8 mouse cellular contexts compared by ENCODE assay signal in the genomic region with DNA sequence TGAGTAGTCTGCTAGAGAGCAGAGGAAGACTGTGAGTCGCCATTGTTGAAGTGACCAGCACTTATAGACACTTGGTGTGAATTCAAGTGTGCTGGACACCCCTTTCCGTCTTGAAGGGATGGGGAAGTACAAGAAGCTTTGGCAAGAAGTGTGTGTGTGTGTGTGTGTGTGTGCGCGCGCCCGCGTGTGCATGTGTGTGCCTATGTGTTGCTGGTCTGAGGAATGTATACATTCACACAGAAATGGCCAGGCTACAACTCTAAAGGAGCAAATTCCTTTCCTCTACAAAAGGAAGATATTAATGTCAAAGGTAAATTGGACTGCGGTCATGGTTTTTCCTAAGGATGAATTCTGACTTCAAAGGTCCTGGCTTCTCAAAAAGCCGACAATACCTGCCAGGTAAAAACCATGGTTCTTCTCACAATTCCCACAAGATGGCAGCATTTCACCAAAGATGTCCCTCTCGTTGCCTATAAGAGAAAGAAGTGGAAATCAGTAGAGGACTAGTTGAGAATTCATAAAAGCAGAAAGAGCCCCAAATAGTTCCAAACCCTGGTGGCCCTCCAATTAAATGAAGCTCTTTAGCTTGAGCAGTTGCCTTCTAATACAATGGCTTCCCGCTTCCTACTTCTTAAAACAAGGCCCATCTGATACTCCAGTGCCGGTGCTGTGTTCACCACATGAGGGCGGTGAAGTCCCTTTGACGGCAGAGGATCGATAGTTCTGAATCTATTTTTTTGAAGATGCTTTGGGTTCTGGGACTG.
DNase-seq lines count a peak whose midpoint lies in the region; ATAC-seq and TF ChIP-seq lines count a peak whose summit lies in the region.

No protein-coding gene starts in this region.

- no peak for ATAC-seq in limb, embryonic 12.5 days (ENCODE audit: insufficient number of reproducible peaks, insufficient read depth, low FRiP score, low TSS enrichment, low read depth)
- ATAC-seq in midbrain, embryonic 13.5 days = peak; percentile 68
- peak; percentile 42; the same call in 1 of the 2 replicates for ATAC-seq in stomach, embryonic 14.5 days (ENCODE audit: insufficient number of reproducible peaks, insufficient read depth, low FRiP score, low read depth)

- H3K9ac ChIP-seq in limb, embryonic 12.5 days (replicated peaks) = no peak overlapping the region
- H3K9ac ChIP-seq in midbrain, embryonic 13.5 days (replicated peaks) = no peak overlapping the region
- no peak overlapping the region for H3K9ac ChIP-seq in stomach, embryonic 14.5 days (replicated peaks; ENCODE audit: low read depth, low read length)

- H3K4me3 ChIP-seq in thymus, adult 2 months (ENCODE audit: control insufficient read depth, insufficient read depth, low read length) = no peak overlapping the region
- no peak overlapping the region for H3K4me3 ChIP-seq in kidney, adult 2 months (ENCODE audit: insufficient read depth, low read depth, low read length)
- H3K4me3 ChIP-seq in limb, embryonic 12.5 days (replicated peaks) = no peak overlapping the region
- H3K4me3 ChIP-seq in midbrain, embryonic 13.5 days (replicated peaks) = no peak overlapping the region
- H3K4me3 ChIP-seq in stomach, embryonic 14.5 days (ENCODE audit: low read depth, low read length) = no peak overlapping the region

- TF ChIP-seq CTCF in thymus, adult 2 months (IDR thresholded peaks at IDR 0.05; ENCODE audit: borderline replicate concordance, control insufficient read depth, extremely low read depth, insufficient read depth, low read length, poor library complexity) = no peak
- TF ChIP-seq CTCF in kidney, adult 2 months (conservative IDR thresholded peaks at IDR 0.05; ENCODE audit: insufficient read depth, insufficient read length, low read depth, low read length) = peak; percentile 66

- peaks cover 3% of the 10 kb centered on the region; the same call in 1 of the 2 replicates for H3K9me3 ChIP-seq in limb, embryonic 12.5 days
- H3K9me3 ChIP-seq in midbrain, embryonic 13.5 days = peaks cover 2% of the 10 kb centered on the region; the same call in 1 of the 2 replicates
- H3K9me3 ChIP-seq in stomach, embryonic 14.5 days (ENCODE audit: control insufficient read depth, low read depth, low read length) = no peaks in the 10 kb centered on the region; the same call in 1 of the 2 replicates

- TF ChIP-seq POLR2A in thymus, adult 2 months (IDR thresholded peaks at IDR 0.05; ENCODE audit: control insufficient read depth, extremely low read depth, insufficient read depth, low read length, poor library complexity) = no peak
- no peak for TF ChIP-seq POLR2A in kidney, adult 2 months (IDR thresholded peaks at IDR 0.05; ENCODE audit: low read depth, low read length)

- H3K36me3 ChIP-seq in thymus, adult 2 months (ENCODE audit: control insufficient read depth, insufficient read depth, low read length) = no peaks in the 10 kb centered on the region
- no peaks in the 10 kb centered on the region for H3K36me3 ChIP-seq in kidney, adult 2 months (ENCODE audit: control insufficient read depth, insufficient read depth, low read length)
- no peaks in the 10 kb centered on the region for H3K36me3 ChIP-seq in limb, embryonic 12.5 days
- H3K36me3 ChIP-seq in midbrain, embryonic 13.5 days = no peaks in the 10 kb centered on the region
- H3K36me3 ChIP-seq in stomach, embryonic 14.5 days (ENCODE audit: control insufficient read depth, insufficient read depth, low read length) = no peaks in the 10 kb centered on the region

- no peak overlapping the region for H3K27ac ChIP-seq in thymus, adult 2 months (ENCODE audit: control insufficient read depth, insufficient read depth, low read length)
- no peak overlapping the region for H3K27ac ChIP-seq in kidney, adult 2 months (ENCODE audit: insufficient read depth, low read depth, low read length)
- H3K27ac ChIP-seq in limb, embryonic 12.5 days = no peak overlapping the region
- H3K27ac ChIP-seq in midbrain, embryonic 13.5 days = no peak overlapping the region
- no peak overlapping the region for H3K27ac ChIP-seq in stomach, embryonic 14.5 days (ENCODE audit: low read length)

- H3K4me2 ChIP-seq in limb, embryonic 12.5 days = peak overlapping the region; percentile 36; the same call in 1 of the 2 replicates
- no peak overlapping the region; the same call in 1 of the 2 replicates for H3K4me2 ChIP-seq in midbrain, embryonic 13.5 days (replicated peaks)
- no peak overlapping the region for H3K4me2 ChIP-seq in stomach, embryonic 14.5 days (replicated peaks; ENCODE audit: low read depth, low read length)

- H3K27me3 ChIP-seq in thymus, adult 2 months (ENCODE audit: control insufficient read depth, insufficient read depth, low read length) = no peaks in the 10 kb centered on the region
- H3K27me3 ChIP-seq in kidney, adult 2 months (replicated peaks; ENCODE audit: control insufficient read depth, insufficient read depth, low read length) = no peaks in the 10 kb centered on the region
- H3K27me3 ChIP-seq in limb, embryonic 12.5 days = peaks cover 10% of the 10 kb centered on the region
- H3K27me3 ChIP-seq in midbrain, embryonic 13.5 days = peaks cover 14% of the 10 kb centered on the region; the same call in 1 of the 2 replicates
- H3K27me3 ChIP-seq in stomach, embryonic 14.5 days (ENCODE audit: control insufficient read depth, insufficient read depth, low read length) = no peaks in the 10 kb centered on the region

- H3K4me1 ChIP-seq in thymus, adult 2 months (replicated peaks; ENCODE audit: control insufficient read depth, insufficient read depth, low read length) = no peaks in the 10 kb centered on the region
- H3K4me1 ChIP-seq in kidney, adult 2 months (ENCODE audit: control insufficient read depth, insufficient read depth, low read length) = no peaks in the 10 kb centered on the region
- no peaks in the 10 kb centered on the region for H3K4me1 ChIP-seq in limb, embryonic 12.5 days (replicated peaks)
- H3K4me1 ChIP-seq in midbrain, embryonic 13.5 days (replicated peaks) = no peaks in the 10 kb centered on the region
- no peaks in the 10 kb centered on the region for H3K4me1 ChIP-seq in stomach, embryonic 14.5 days (ENCODE audit: control insufficient read depth, insufficient read depth, low read length)

- peak; percentile 29 for DNase-seq in thymus, adult 2 months
- DNase-seq in thymus, adult 18-20 months = no peak
- DNase-seq in cerebellum, postnatal 36 days = peak; percentile 21 to 63
- peak; percentile 68 for DNase-seq in heart, adult 8-10 months (ENCODE audit: low spot score)
- DNase-seq in kidney, adult 2 months = peak; percentile 67

- WGBS in thymus, adult 2 months = 53% methylated on average over 15 of the region's 15 CpGs
- WGBS in kidney, adult 2 months = 51% methylated on average over 15 of the region's 15 CpGs
- 58% methylated on average over 15 of the region's 15 CpGs for WGBS in limb, embryonic 12.5 days
- WGBS in midbrain, embryonic 13.5 days = 59% methylated on average over 15 of the region's 15 CpGs
- WGBS in stomach, embryonic 14.5 days = 59% methylated on average over 15 of the region's 15 CpGs

Comparison
In these comparisons a context has a peak if more than half of its experiments do, and no peak if none do; other contexts are left out.
1. DNase-seq: peak in thymus, adult 2 months (single experiment), cerebellum, postnatal 36 days (2 of 2), heart, adult 8-10 months (single experiment) and kidney, adult 2 months (single experiment); none in thymus, adult 18-20 months (0 of 2).